Comparison of ENCODE assay signal across 29 mouse cellular contexts in the genomic region with DNA sequence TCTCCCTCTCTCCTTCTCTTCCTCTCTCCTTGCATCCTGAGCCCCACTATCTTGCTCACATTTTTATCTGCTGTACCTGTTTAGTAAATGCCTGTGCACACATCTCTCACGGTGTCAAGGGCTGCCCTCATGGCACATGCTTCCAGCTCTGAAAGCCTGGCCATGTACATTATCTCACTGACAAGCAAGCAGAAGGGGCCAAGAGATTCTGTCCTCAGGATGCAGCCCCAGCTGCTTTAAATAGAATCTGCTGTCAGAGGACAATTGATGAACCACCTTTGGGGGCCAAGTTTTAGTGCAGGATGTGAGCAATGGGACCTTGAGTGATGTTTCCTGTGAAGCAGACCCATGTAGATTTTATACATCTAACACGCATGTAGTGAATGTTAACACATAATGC.
A peak's percentile ranks its signal among the peaks of the same experiment; 100 is the strongest.
DNase-seq lines count a peak whose midpoint lies in the region; ATAC-seq and TF ChIP-seq lines count a peak whose summit lies in the region.
"Had no signal": no experiment of that assay in that cellular context is flagged by ENCODE, and none has a peak within 500 bp of the region (broad histone marks: within the 10 kb centered on the region; RNA-seq: fewer than 3 reads in every experiment).

No protein-coding gene starts in this region.

- no peak overlapping the region; the same call in 1 of the 2 replicates for H3K27ac ChIP-seq in heart, embryonic 12.5 days (ENCODE audit: poor library complexity, severe bottlenecking)
- H3K27ac ChIP-seq in lung, embryonic 14.5 days (ENCODE audit: low read depth): no peak overlapping the region
- no peak overlapping the region for H3K27ac ChIP-seq in lung, postnatal 0 days (ENCODE audit: low read length)
- 0 out of 2 replicates have a peak overlapping the region, but pooled peaks have one; percentile 6 for H3K27ac ChIP-seq in heart, postnatal 0 days (ENCODE audit: low read depth)
- H3K27ac ChIP-seq: forebrain, embryonic 13.5 days; layer of hippocampus, adult 2 months; left cerebral cortex, adult 2 months; liver, embryonic 14.5 days; neural tube, embryonic 12.5 days; stomach, postnatal 0 days had no signal

- WGBS in heart, embryonic 12.5 days: 18% methylated on average over 2 of the region's 2 CpGs
- WGBS in lung, embryonic 14.5 days: 22% methylated on average over 2 of the region's 2 CpGs
- 23% methylated on average over 2 of the region's 2 CpGs for WGBS in lung, postnatal 0 days
- 19% methylated on average over 2 of the region's 2 CpGs for WGBS in heart, postnatal 0 days

- no peak for TF ChIP-seq EP300 in lung, postnatal 0 days (IDR thresholded peaks at IDR 0.05)
- no peak for TF ChIP-seq EP300 in heart, postnatal 0 days (IDR thresholded peaks at IDR 0.05; ENCODE audit: low read depth)

- no peak overlapping the region for H3K4me2 ChIP-seq in heart, embryonic 12.5 days
- no peak overlapping the region for H3K4me2 ChIP-seq in lung, embryonic 14.5 days
- H3K4me2 ChIP-seq in lung, postnatal 0 days (replicated peaks; ENCODE audit: low read depth, low read length): no peak overlapping the region
- H3K4me2 ChIP-seq in heart, postnatal 0 days (ENCODE audit: low read depth, low read length): no peak overlapping the region
- H3K4me2 ChIP-seq: forebrain, embryonic 13.5 days; midbrain, embryonic 11.5 days; neural tube, embryonic 12.5 days had no signal

- no peaks in the 10 kb centered on the region for H3K27me3 ChIP-seq in heart, embryonic 12.5 days (replicated peaks)
- no peaks in the 10 kb centered on the region for H3K27me3 ChIP-seq in lung, embryonic 14.5 days (ENCODE audit: insufficient read depth, low read length)
- H3K27me3 ChIP-seq in lung, postnatal 0 days (replicated peaks; ENCODE audit: insufficient read depth, low read length): no peaks in the 10 kb centered on the region
- H3K27me3 ChIP-seq in heart, postnatal 0 days (ENCODE audit: control insufficient read depth, insufficient read depth, low read length): no peaks in the 10 kb centered on the region
- H3K27me3 ChIP-seq: CH12.LX; forebrain, embryonic 13.5 days; neural tube, embryonic 12.5 days had no signal

- intact Hi-C loops in heart, postnatal 14 days (cut with DNase I): loop anchor here (5.0 kb wide), 1 partner anchor 82 kb away; no protein-coding TSS in a partner anchor
- intact Hi-C loops in left cerebral cortex, postnatal 36 days (cut with DNase I): no loop called here

- no peaks in the 10 kb centered on the region for H3K9me3 ChIP-seq in heart, embryonic 12.5 days (replicated peaks)
- H3K9me3 ChIP-seq in lung, embryonic 14.5 days (ENCODE audit: low read depth, low read length): no peaks in the 10 kb centered on the region
- H3K9me3 ChIP-seq in lung, postnatal 0 days (ENCODE audit: low read length): no peaks in the 10 kb centered on the region
- H3K9me3 ChIP-seq in heart, postnatal 0 days (replicated peaks; ENCODE audit: control insufficient read depth, low read length): no peaks in the 10 kb centered on the region
- H3K9me3 ChIP-seq: forebrain, embryonic 13.5 days; neural tube, embryonic 12.5 days had no signal

- H3K4me3 ChIP-seq in heart, embryonic 12.5 days: no peak overlapping the region
- H3K4me3 ChIP-seq in lung, embryonic 14.5 days (ENCODE audit: low read depth, low read length): no peak overlapping the region
- H3K4me3 ChIP-seq in lung, postnatal 0 days (ENCODE audit: low read depth, low read length): no peak overlapping the region
- H3K4me3 ChIP-seq in heart, postnatal 0 days (ENCODE audit: low read depth, low read length): no peak overlapping the region
- H3K4me3 ChIP-seq: forebrain, embryonic 13.5 days; layer of hippocampus, adult 2 months; left cerebral cortex, adult 2 months; neural tube, embryonic 12.5 days had no signal

- ATAC-seq in heart, embryonic 12.5 days (ENCODE audit: insufficient number of reproducible peaks, low FRiP score): 0 out of 2 replicates have a peak, but pooled peaks have one; percentile 43
- ATAC-seq in lung, embryonic 14.5 days (ENCODE audit: insufficient read depth): peak; percentile 50
- ATAC-seq in lung, postnatal 0 days: no peak
- ATAC-seq in heart, postnatal 0 days (ENCODE audit: insufficient read depth, low read depth): peak; percentile 37
- ATAC-seq: forebrain, embryonic 13.5 days; hindbrain, embryonic 16.5 days; midbrain, embryonic 16.5 days had no signal

- DNase-seq in heart, postnatal 14 days: no peak
- DNase-seq in lung, embryonic 14.5 days: peak; percentile 42
- DNase-seq in lung, postnatal 0 days (ENCODE audit: low spot score): no peak
- DNase-seq in heart, postnatal 0 days (ENCODE audit: low spot score): peak; percentile 36
- DNase-seq in left cerebral cortex, postnatal 36 days (ENCODE audit: low spot score in 2 of 2): no peak
- no peak for DNase-seq in retina, postnatal 1 day
- DNase-seq: adrenal gland, adult 8-10 months; B cell, adult 2 months; cerebellum, adult 8-10 months; cerebellum, postnatal 36 days; gastrocnemius, postnatal 10 days; kidney, adult 2 months; kidney, postnatal 36 days; left cerebral cortex, postnatal 4 days; lung, adult 2 months; right cerebral cortex, postnatal 4 days; thymus, adult 18-20 months; thymus, postnatal 25 days had no signal

- peaks cover 37% of the 10 kb centered on the region for H3K4me1 ChIP-seq in heart, embryonic 12.5 days (replicated peaks)
- H3K4me1 ChIP-seq in lung, embryonic 14.5 days (ENCODE audit: insufficient read depth): no peaks in the 10 kb centered on the region
- H3K4me1 ChIP-seq in lung, postnatal 0 days (ENCODE audit: insufficient read depth, low read depth, low read length): peaks cover 7% of the 10 kb centered on the region; the same call in 1 of the 2 replicates
- H3K4me1 ChIP-seq in heart, postnatal 0 days (ENCODE audit: control insufficient read depth, insufficient read depth): peaks cover 24% of the 10 kb centered on the region
- H3K4me1 ChIP-seq: forebrain, embryonic 13.5 days; neural tube, embryonic 12.5 days had no signal

- no peak overlapping the region for H3K9ac ChIP-seq in heart, embryonic 12.5 days
- H3K9ac ChIP-seq in lung, embryonic 14.5 days: no peak overlapping the region
- H3K9ac ChIP-seq in lung, postnatal 0 days (replicated peaks; ENCODE audit: low read depth): no peak overlapping the region
- H3K9ac ChIP-seq in heart, postnatal 0 days (replicated peaks; ENCODE audit: low read depth, low read length): no peak overlapping the region
- H3K9ac ChIP-seq: forebrain, embryonic 13.5 days; liver, embryonic 14.5 days; neural tube, embryonic 12.5 days had no signal

- no peaks in the 10 kb centered on the region for H3K36me3 ChIP-seq in heart, embryonic 12.5 days
- no peaks in the 10 kb centered on the region for H3K36me3 ChIP-seq in lung, embryonic 14.5 days (ENCODE audit: insufficient read depth)
- H3K36me3 ChIP-seq in lung, postnatal 0 days (ENCODE audit: insufficient read depth, low read length): no peaks in the 10 kb centered on the region
- H3K36me3 ChIP-seq in heart, postnatal 0 days (replicated peaks; ENCODE audit: control insufficient read depth, insufficient read depth, low read length): no peaks in the 10 kb centered on the region
- H3K36me3 ChIP-seq: neural tube, embryonic 12.5 days had no signal

- no peak for TF ChIP-seq CTCF in lung, embryonic 14.5 days (IDR thresholded peaks at IDR 0.05; ENCODE audit: low read depth)
- TF ChIP-seq CTCF in lung, postnatal 0 days (IDR thresholded peaks at IDR 0.05): no peak
- no peak for TF ChIP-seq CTCF in heart, postnatal 0 days (IDR thresholded peaks at IDR 0.05; ENCODE audit: low read depth)

Comparison
In these comparisons a context has a peak if more than half of its experiments do, and no peak if none do; other contexts are left out.
1. DNase-seq: peak in lung, embryonic 14.5 days (single experiment) and heart, postnatal 0 days (single experiment); none in heart, postnatal 14 days (0 of 2), lung, postnatal 0 days (single experiment), left cerebral cortex, postnatal 36 days (0 of 2) and retina, postnatal 1 day (single experiment).